Mouse (Mus musculus) kidney, adult 2 months (tissue): ENCODE data around the gene Gja3. TPM values are rescaled to one million over a fixed set of nuclear protein-coding genes. Genes with fewer than 3 reads are reported as not detected.

Experiments
- DNase-seq: peaks from one replicate; pipeline ENCODE4 v3.0.0; 2021
- H3K27ac ChIP-seq: fragments of 200-500 bp; 2 replicates; pipeline ENCODE4 v1.5.1; 2012; ENCODE audit warnings: low read depth, low read length, control low read depth, inconsistent platforms; ENCODE audit not compliant: insufficient read depth
- H3K27me3 ChIP-seq: fragments of 200-500 bp; replicated peaks from 2 replicates; pipeline ENCODE4 v1.6.1; 2012; ENCODE audit warnings: mild to moderate bottlenecking, moderate library complexity, low read length, inconsistent platforms; ENCODE audit not compliant: control insufficient read depth, insufficient read depth
- H3K36me3 ChIP-seq: fragments of 200-500 bp; 2 replicates; pipeline ENCODE4 v1.6.1; 2012; ENCODE audit warnings: mild to moderate bottlenecking, moderate library complexity, low read length, inconsistent platforms; ENCODE audit not compliant: control insufficient read depth, insufficient read depth
- H3K4me1 ChIP-seq: fragments of 200-500 bp; 2 replicates; pipeline ENCODE4 v1.6.1; 2011; ENCODE audit warnings: low read length; ENCODE audit not compliant: control insufficient read depth, insufficient read depth
- H3K4me3 ChIP-seq: fragments of 200-500 bp; 2 replicates; pipeline ENCODE4 v1.5.1; 2011; ENCODE audit warnings: mild to moderate bottlenecking, low read depth, low read length, control low read depth; ENCODE audit not compliant: insufficient read depth
- CTCF ChIP-seq: fragments of 200-500 bp; conservative IDR thresholded peaks from 2 replicates; pipeline ENCODE4 v1.5.1; 2011; ENCODE audit warnings: low read depth, mild to moderate bottlenecking, control low read depth, low read length, moderate library complexity, mixed read lengths; ENCODE audit not compliant: insufficient read depth, insufficient read length
- POLR2A ChIP-seq: fragments of 200-500 bp; IDR thresholded peaks from one replicate; pipeline ENCODE4 v1.6.1; 2011; ENCODE audit warnings: low read depth, low read length, control low read depth
- WGBS: fragments of 180-500 bp; shearing (Covaris S2); methylation state at CpG from one replicate; pipeline ENCODE4 v1.1.7; 2018; 5-methylcytosine and 5-hydroxymethylcytosine counted together
- polyA plus RNA-seq: library from polyadenylated mRNA; depleted of rRNA; stranded (reverse); fragments of >200 nt; gene quantifications from 2 replicates; pipeline ENCODE4 v1.2.3, GENCODE M21; 2012; rRNA removed

Gene Gja3
- polyA plus RNA-seq: 1.0 and 1.3 TPM in 2 replicates

- no peaks in the 10 kb centered on the region for H3K36me3 ChIP-seq
- TF ChIP-seq CTCF (no peak), POLR2A (no peak)
- peaks cover 2% of the 10 kb centered on the region; the same call in 1 of the 2 replicates for H3K27me3 ChIP-seq
- H3K4me1 ChIP-seq: no peaks in the 10 kb centered on the region
- H3K27ac ChIP-seq: no peak within 1 kb of the TSS
- WGBS: 1% methylated on average over 74 of the region's 79 CpGs
- H3K4me3 ChIP-seq: peak within 1 kb of the TSS; percentile 29; the same call in 1 of the 2 replicates
- DNase-seq: peak; percentile 5
Measured at GRCm38 (mm10) chr14:57057563-57058321, at the start of gene Gja3. Gja3 (minus strand) TSS chr14:57058100.

- Histone ChIP-seq H3K27me3 (no peaks in the 10 kb centered on the region), H3K4me3 (no peak overlapping the region), H3K27ac (peak overlapping the region; percentile 37; the same call in 1 of the 2 replicates), H3K4me1 (peaks cover 19% of the 10 kb centered on the region), H3K36me3 (no peaks in the 10 kb centered on the region)
- TF ChIP-seq CTCF (no peak), POLR2A (no peak)
- 52% methylated on average over 8 of the region's 8 CpGs for WGBS
- peak; percentile 90 for DNase-seq
Measured at GRCm38 (mm10) chr14:57107091-57107490, 49.2 kb upstream of the Gja3 start.

DNA sequence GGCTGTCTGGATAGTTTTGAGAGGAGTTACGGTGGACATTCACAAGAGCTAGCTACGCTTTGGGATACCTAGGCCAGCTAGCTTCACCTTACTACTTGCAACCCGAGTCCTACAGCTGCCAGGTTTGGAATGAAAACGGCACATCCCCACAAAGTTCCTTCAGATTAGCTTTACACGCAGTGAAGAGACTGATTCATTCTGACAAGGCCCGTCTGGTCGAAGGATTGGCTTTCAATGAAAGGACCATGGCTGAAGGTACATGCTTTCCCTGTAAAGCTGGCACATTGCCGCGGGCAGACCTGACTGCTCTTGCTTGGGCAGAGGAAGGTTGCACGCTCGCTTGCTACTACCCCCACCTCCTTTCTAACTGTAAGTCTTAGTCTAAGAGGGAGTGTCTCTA lies 47.8 kb upstream of the Gja3 start:
- no peaks in the 10 kb centered on the region for H3K27me3 ChIP-seq
- TF ChIP-seq CTCF: no peak
- no peak for TF ChIP-seq POLR2A
- peak; percentile 20 for DNase-seq
- no peak overlapping the region for H3K27ac ChIP-seq
- WGBS: 51% methylated on average over 11 of the region's 11 CpGs
- H3K36me3 ChIP-seq: no peaks in the 10 kb centered on the region
- peaks cover 22% of the 10 kb centered on the region for H3K4me1 ChIP-seq
- H3K4me3 ChIP-seq: no peak overlapping the region

DNA sequence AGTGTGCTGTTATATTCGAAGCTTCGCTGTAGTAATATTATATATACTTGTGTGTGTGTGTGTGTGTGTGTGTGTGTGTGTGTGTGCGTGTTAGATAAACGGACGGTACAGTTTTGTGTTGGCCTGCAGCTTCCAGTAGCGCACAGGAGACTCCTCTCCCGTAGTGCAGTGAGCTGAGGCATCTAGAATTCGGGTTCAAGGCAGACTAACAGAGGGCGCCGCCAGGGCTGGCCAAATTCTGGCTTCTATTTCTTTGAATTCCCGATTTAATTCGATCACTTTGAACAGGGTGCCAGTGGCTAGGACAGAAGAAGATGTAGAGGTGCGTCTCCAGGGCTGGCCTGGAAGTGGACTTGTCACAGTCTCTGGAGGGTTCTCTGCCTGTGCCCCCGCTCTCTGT lies 47.2 kb upstream of the Gja3 start:
- H3K27me3 ChIP-seq: no peaks in the 10 kb centered on the region
- DNase-seq: no peak
- 0 out of 2 replicates have a peak overlapping the region, but pooled peaks have one; percentile 79 for H3K4me3 ChIP-seq
- no peaks in the 10 kb centered on the region for H3K36me3 ChIP-seq
- peaks cover 22% of the 10 kb centered on the region for H3K4me1 ChIP-seq
- TF ChIP-seq POLR2A (no peak), CTCF (no peak)
- WGBS: 31% methylated on average over 14 of the region's 14 CpGs
- no peak overlapping the region for H3K27ac ChIP-seq

GRCm38 (mm10) chr14:57104106-57105023 lies 46.5 kb upstream of the Gja3 start, which contains the start of gene Gjb2:
Gjb2 (minus strand) TSS chr14:57104702.
- Histone ChIP-seq H3K4me1 (peaks cover 22% of the 10 kb centered on the region), H3K36me3 (no peaks in the 10 kb centered on the region), H3K27me3 (no peaks in the 10 kb centered on the region), H3K4me3 (peak within 1 kb of the TSS; percentile 79), H3K27ac (peak within 1 kb of the TSS; percentile 54)
- 0 out of 2 replicates have a peak, but pooled peaks have one; percentile 20 for TF ChIP-seq CTCF
- TF ChIP-seq POLR2A: peak; percentile 65
- DNase-seq: peak; percentile 92
- under 1% methylated on average over 101 of the region's 101 CpGs for WGBS

DNA sequence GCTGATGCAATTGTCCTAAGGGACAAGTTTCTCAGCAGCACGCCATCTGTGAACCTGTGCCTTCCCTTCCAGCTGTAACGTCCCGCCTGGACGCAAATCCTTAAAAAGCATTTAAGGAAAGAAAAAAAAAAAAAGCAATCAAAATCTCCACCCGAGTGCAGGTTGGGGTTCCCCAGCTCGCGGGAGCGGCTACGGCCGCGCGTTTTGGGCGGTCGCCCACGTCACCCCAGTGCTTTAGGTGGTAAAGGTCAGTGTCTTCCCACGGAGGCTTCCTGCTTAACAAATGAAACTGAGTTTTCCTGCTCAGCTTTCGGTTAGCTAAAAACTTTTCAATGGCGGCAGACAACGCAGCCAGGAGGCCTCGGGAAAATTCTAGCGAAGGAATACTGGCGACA lies 45.8 kb upstream of the Gja3 start:
- 12% methylated on average over 22 of the region's 22 CpGs for WGBS
- peak; percentile 40 for DNase-seq
- H3K36me3 ChIP-seq: no peaks in the 10 kb centered on the region

More for the DNA sequence above, 45.8 kb upstream of the Gja3 start:
- peak overlapping the region; percentile 54 for H3K27ac ChIP-seq
- peak overlapping the region; percentile 79 for H3K4me3 ChIP-seq
- TF ChIP-seq POLR2A (no peak), CTCF (no peak)
- peaks cover 22% of the 10 kb centered on the region for H3K4me1 ChIP-seq
- no peaks in the 10 kb centered on the region for H3K27me3 ChIP-seq
